Mouse (Mus musculus) midbrain, embryonic 11.5 days (tissue): ENCODE data around the gene Oard1. TPM values are rescaled to one million over a fixed set of nuclear protein-coding genes. Genes with fewer than 3 reads are reported as not detected.

Experiments
- ATAC-seq: fragments of 200-750 bp; cut with Nextera tagmentation; 2 replicates; pipeline ENCODE4 v1.8.0; 2017; ENCODE audit warnings: moderate TSS enrichment, moderate library complexity; ENCODE audit not compliant: low FRiP score
- DNase-seq: peaks from one replicate; pipeline ENCODE4 v3.0.0; 2015; ENCODE audit warnings: low spot score; ENCODE audit errors: missing footprints
- H3K27ac ChIP-seq: fragments of 300-500 bp; sonication (generic); 2 replicates; pipeline ENCODE4 v1.5.1; 2014; ENCODE audit warnings: low read depth, low read length
- H3K27me3 ChIP-seq: fragments of 300-500 bp; sonication (generic); 2 replicates; pipeline ENCODE4 v1.6.1; 2014; ENCODE audit warnings: mild to moderate bottlenecking, low read length, moderate library complexity, mixed read lengths; ENCODE audit not compliant: control insufficient read depth, insufficient read depth
- H3K36me3 ChIP-seq: fragments of 300-500 bp; sonication (generic); 2 replicates; pipeline ENCODE4 v1.6.1; 2014; ENCODE audit warnings: mild to moderate bottlenecking, low read length, moderate library complexity, mixed read lengths; ENCODE audit not compliant: control insufficient read depth, insufficient read depth
- H3K4me1 ChIP-seq: fragments of 300-500 bp; sonication (generic); 2 replicates; pipeline ENCODE4 v1.6.1; 2014; ENCODE audit warnings: low read length; ENCODE audit not compliant: control insufficient read depth, insufficient read depth
- H3K4me2 ChIP-seq: fragments of 300-500 bp; sonication (generic); 2 replicates; pipeline ENCODE4 v1.6.1; 2014; ENCODE audit warnings: mild to moderate bottlenecking, moderate library complexity
- H3K4me3 ChIP-seq: fragments of 300-500 bp; sonication (generic); 2 replicates; pipeline ENCODE4 v1.5.1; 2014; ENCODE audit warnings: low read depth, low read length
- H3K9ac ChIP-seq: fragments of 300-500 bp; sonication (generic); 2 replicates; pipeline ENCODE4 v1.6.1; 2014; ENCODE audit warnings: low read length
- H3K9me3 ChIP-seq: fragments of 300-500 bp; sonication (generic); 2 replicates; pipeline ENCODE4 v1.6.1; 2016; ENCODE audit warnings: low read length; ENCODE audit not compliant: control insufficient read depth
- WGBS: fragments of 180-500 bp; shearing (Covaris S2); extraction: QIAGEN DNeasy Blood & Tissue Kit; methylation state at CpG from one replicate; pipeline ENCODE4 v1.1.7; 2014; 5-methylcytosine and 5-hydroxymethylcytosine counted together
- polyA plus RNA-seq: library from polyadenylated mRNA; unstranded; fragments of >200 nt; fragmentation: Nextera tagmentation; extraction: Ambion mirVana; gene quantifications from 2 replicates; pipeline ENCODE4 v1.2.1, GENCODE M21; 2014

Gene Oard1
- polyA plus RNA-seq, 1 experiment from 2014 or later: 101 TPM

GRCm38 (mm10) chr17:48427852-48428530 is 18.2 kb downstream of the Oard1 start:
- WGBS: 74% methylated on average over 11 of the region's 11 CpGs
- no peak for ATAC-seq

GRCm38 (mm10) chr17:48430394-48430793 is 20.6 kb downstream of the Oard1 start:
- no peaks in the 10 kb centered on the region for H3K9me3 ChIP-seq
- H3K4me3 ChIP-seq: no peak overlapping the region
- no peak overlapping the region for H3K9ac ChIP-seq
- no peaks in the 10 kb centered on the region for H3K27me3 ChIP-seq
- H3K4me1 ChIP-seq: peaks cover 4% of the 10 kb centered on the region
- WGBS: 78% methylated on average over 5 of the region's 5 CpGs
- H3K4me2 ChIP-seq: no peak overlapping the region
- ATAC-seq: no peak
- peak; percentile 67 for DNase-seq
- H3K36me3 ChIP-seq: no peaks in the 10 kb centered on the region
- no peak overlapping the region for H3K27ac ChIP-seq

More at GRCm38 (mm10) chr17:48427852-48428530, 18.2 kb downstream of the Oard1 start:
- H3K4me3 ChIP-seq: no peak overlapping the region
- no peaks in the 10 kb centered on the region for H3K27me3 ChIP-seq
- no peak overlapping the region for H3K27ac ChIP-seq
- H3K4me1 ChIP-seq: peaks cover 4% of the 10 kb centered on the region
- no peak overlapping the region for H3K9ac ChIP-seq
- H3K9me3 ChIP-seq: no peaks in the 10 kb centered on the region
- no peaks in the 10 kb centered on the region for H3K36me3 ChIP-seq
- H3K4me2 ChIP-seq: no peak overlapping the region
- no peak for DNase-seq

- H3K27me3 ChIP-seq: no peaks in the 10 kb centered on the region
- H3K9ac ChIP-seq: no peak overlapping the region
- H3K4me1 ChIP-seq: peaks cover 4% of the 10 kb centered on the region
- H3K9me3 ChIP-seq: no peaks in the 10 kb centered on the region
- no peak overlapping the region for H3K27ac ChIP-seq
- 75% methylated on average over 5 of the region's 5 CpGs for WGBS
- H3K4me3 ChIP-seq: no peak overlapping the region
- H3K36me3 ChIP-seq: no peaks in the 10 kb centered on the region
- no peak overlapping the region for H3K4me2 ChIP-seq
- DNase-seq: no peak
- no peak for ATAC-seq
Observed at GRCm38 (mm10) chr17:48431054-48431453, 21.2 kb downstream of the Oard1 start.

GRCm38 (mm10) chr17:48432158-48432980 is 22.6 kb downstream of the Oard1 start, which contains the start of gene Apobec2:
TSS of gene Apobec2 (minus strand) at chr17:48432930.
- Histone ChIP-seq H3K4me1 (peaks cover 4% of the 10 kb centered on the region), H3K27me3 (no peaks in the 10 kb centered on the region), H3K27ac (no peak within 1 kb of the TSS; the same call in 1 of the 2 replicates), H3K36me3 (no peaks in the 10 kb centered on the region), H3K4me2 (no peak within 1 kb of the TSS), H3K9me3 (no peaks in the 10 kb centered on the region), H3K9ac (no peak within 1 kb of the TSS), H3K4me3 (no peak within 1 kb of the TSS)
- DNase-seq (peak; percentile 65), ATAC-seq (peak; percentile 34; the same call in 1 of the 2 replicates)
- WGBS: 76% methylated on average over 16 of the region's 16 CpGs

- peaks cover 4% of the 10 kb centered on the region for H3K4me1 ChIP-seq
- DNase-seq (no peak), ATAC-seq (no peak)
- WGBS: 89% methylated on average over 20 of the region's 20 CpGs
- H3K9me3 ChIP-seq: no peaks in the 10 kb centered on the region
- no peaks in the 10 kb centered on the region for H3K27me3 ChIP-seq
- H3K36me3 ChIP-seq: no peaks in the 10 kb centered on the region
- no peak overlapping the region for H3K27ac ChIP-seq
- no peak overlapping the region for H3K4me2 ChIP-seq
- H3K4me3 ChIP-seq: no peak overlapping the region
- no peak overlapping the region for H3K9ac ChIP-seq
Observed at GRCm38 (mm10) chr17:48433006-48433655, 23.3 kb downstream of the Oard1 start.

- H3K4me1 ChIP-seq: peaks cover 4% of the 10 kb centered on the region
- no peak overlapping the region for H3K9ac ChIP-seq
- H3K4me3 ChIP-seq: no peak overlapping the region
- no peaks in the 10 kb centered on the region for H3K36me3 ChIP-seq
- 81% methylated on average over 6 of the region's 6 CpGs for WGBS
- H3K4me2 ChIP-seq: no peak overlapping the region
- ATAC-seq (no peak), DNase-seq (no peak)
- H3K27me3 ChIP-seq: no peaks in the 10 kb centered on the region
- no peaks in the 10 kb centered on the region for H3K9me3 ChIP-seq
- H3K27ac ChIP-seq: no peak overlapping the region
Observed at GRCm38 (mm10) chr17:48433689-48434330, 24.0 kb downstream of the Oard1 start.

- Histone ChIP-seq H3K36me3 (no peaks in the 10 kb centered on the region), H3K4me1 (peaks cover 4% of the 10 kb centered on the region), H3K9me3 (no peaks in the 10 kb centered on the region), H3K27ac (no peak overlapping the region), H3K4me2 (no peak overlapping the region), H3K4me3 (no peak overlapping the region), H3K27me3 (no peaks in the 10 kb centered on the region), H3K9ac (no peak overlapping the region)
- no peak for ATAC-seq
- 79% methylated on average over 5 of the region's 5 CpGs for WGBS
- peak; percentile 68 for DNase-seq
Observed at GRCm38 (mm10) chr17:48434479-48434878, 24.7 kb downstream of the Oard1 start.

GRCm38 (mm10) chr17:48436487-48436886 is 26.7 kb downstream of the Oard1 start:
- H3K9ac ChIP-seq: no peak overlapping the region
- 96% methylated on average over 1 of the region's 1 CpGs for WGBS
- no peak overlapping the region for H3K4me2 ChIP-seq
- H3K4me3 ChIP-seq: no peak overlapping the region
- ATAC-seq (no peak), DNase-seq (peak; percentile 69)
- H3K9me3 ChIP-seq: no peaks in the 10 kb centered on the region
- H3K4me1 ChIP-seq: peaks cover 4% of the 10 kb centered on the region
- no peak overlapping the region for H3K27ac ChIP-seq
- no peaks in the 10 kb centered on the region for H3K36me3 ChIP-seq
- no peaks in the 10 kb centered on the region for H3K27me3 ChIP-seq
